Mouse (Mus musculus) G1E (cell line): ENCODE data around the gene Ikzf4.

Experiments
- CTCF ChIP-seq: IDR thresholded peaks from 2 replicates; pipeline ENCODE4 v1.5.1; 2012; ENCODE audit warnings: low read depth, low read length, inconsistent platforms, mixed read lengths
- GATA1 ChIP-seq: IDR thresholded peaks from 2 replicates; pipeline ENCODE4 v1.6.1; 2012; ENCODE audit warnings: borderline replicate concordance, low read length, inconsistent platforms, mixed read lengths
- GATA2 ChIP-seq: IDR thresholded peaks from 2 replicates; pipeline ENCODE4 v1.6.1; 2012; ENCODE audit warnings: low read depth, low read length, inconsistent platforms, borderline replicate concordance
- POLR2AphosphoS5 ChIP-seq: IDR thresholded peaks from 2 replicates; pipeline ENCODE4 v1.6.1; 2012; ENCODE audit warnings: low read depth, low read length, inconsistent platforms; ENCODE audit not compliant: insufficient replicate concordance
- TAL1 ChIP-seq: conservative IDR thresholded peaks from 2 replicates; pipeline ENCODE4 v1.6.1; 2012; ENCODE audit warnings: low read depth, low read length, inconsistent platforms, mixed read lengths

DNA sequence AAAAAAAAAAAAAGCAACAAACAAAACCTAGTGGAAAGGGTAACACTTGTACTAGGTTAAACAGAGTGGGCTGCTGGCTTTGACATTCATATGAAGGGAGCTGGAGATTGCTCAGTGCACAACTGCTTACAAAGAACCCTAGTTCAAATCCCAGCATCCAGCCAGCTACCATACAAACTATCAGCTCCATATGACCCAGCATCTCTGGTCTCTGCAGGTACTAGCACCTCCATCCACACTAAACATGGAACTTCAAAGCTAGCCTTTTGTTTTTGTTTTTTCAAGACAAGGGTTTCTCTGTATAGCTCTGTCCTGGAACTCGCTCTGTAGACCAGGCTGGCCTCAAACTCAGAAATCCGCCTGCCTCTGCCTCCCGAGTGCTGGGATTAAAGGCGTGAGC lies 23.1 kb downstream of the Ikzf4 start:
- TF ChIP-seq CTCF = no peak
- TF ChIP-seq GATA2 = no peak
- no peak for TF ChIP-seq GATA1
- no peak for TF ChIP-seq TAL1
- TF ChIP-seq POLR2AphosphoS5 = no peak
